ENCODE assay signal across 15 mouse cellular contexts in the genomic region with DNA sequence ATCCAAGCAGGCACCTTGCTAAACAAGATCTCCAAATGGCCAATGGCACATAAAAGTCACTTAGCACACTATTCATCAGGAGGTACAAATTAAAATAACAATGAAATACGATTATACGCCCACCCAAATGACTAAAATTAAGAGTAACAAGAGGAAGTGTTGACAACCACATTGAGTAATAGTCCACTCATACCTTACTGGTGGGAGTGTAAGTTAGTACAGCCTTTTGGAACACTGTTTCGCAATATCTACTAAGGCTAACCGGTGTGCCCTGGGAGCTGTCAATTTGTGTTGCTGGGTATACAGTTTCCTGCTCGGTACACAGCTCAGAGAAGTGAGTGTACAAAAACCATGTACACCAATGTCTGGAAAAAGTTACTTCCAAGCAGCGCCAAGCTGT.
DNase-seq lines count a peak whose midpoint lies in the region; ATAC-seq and TF ChIP-seq lines count a peak whose summit lies in the region.
"Had no signal": no experiment of that assay in that cellular context is flagged by ENCODE, and none has a peak within 500 bp of the region (broad histone marks: within the 10 kb centered on the region; RNA-seq: fewer than 3 reads in every experiment).

No protein-coding gene starts in this region.

- no peaks in the 10 kb centered on the region for H3K36me3 ChIP-seq in liver, postnatal 0 days (replicated peaks; ENCODE audit: insufficient read depth, low read length)
- no peaks in the 10 kb centered on the region for H3K36me3 ChIP-seq in liver, embryonic 12.5 days
- H3K36me3 ChIP-seq in C2C12 (ENCODE audit: control insufficient read depth, insufficient read depth), result no peaks in the 10 kb centered on the region
- no peaks in the 10 kb centered on the region for H3K36me3 ChIP-seq in midbrain, embryonic 16.5 days (ENCODE audit: control insufficient read depth, insufficient read depth, low read length)
- H3K36me3 ChIP-seq: embryonic facial prominence, embryonic 12.5 days; kidney, embryonic 15.5 days; limb, embryonic 15.5 days; stomach, embryonic 15.5 days had no signal

- 42% methylated on average over 6 of the region's 6 CpGs for WGBS in liver, postnatal 0 days (ENCODE audit: insufficient replicate concordance)
- WGBS in liver, embryonic 12.5 days (ENCODE audit: insufficient replicate concordance), result 55% methylated on average over 6 of the region's 6 CpGs
- 94% methylated on average over 6 of the region's 6 CpGs for WGBS in midbrain, embryonic 16.5 days

- peak; percentile 81 for ATAC-seq in liver, postnatal 0 days
- no peak for ATAC-seq in liver, embryonic 12.5 days
- ATAC-seq in megakaryocyte, adult 5-6 weeks (ENCODE audit: poor library complexity, severe bottlenecking), result peak; percentile 43; the same call in 1 of the 2 replicates
- ATAC-seq in midbrain, embryonic 16.5 days, result no peak

- H3ac ChIP-seq in C2C12 (ENCODE audit: control insufficient read depth, insufficient read length, low read depth), result no peak overlapping the region

- H3K27me3 ChIP-seq in liver, postnatal 0 days (ENCODE audit: insufficient read depth, low read length), result no peaks in the 10 kb centered on the region
- H3K27me3 ChIP-seq in liver, embryonic 12.5 days (replicated peaks), result no peaks in the 10 kb centered on the region
- H3K27me3 ChIP-seq in C2C12 (ENCODE audit: control insufficient read depth, insufficient read depth, insufficient read length), result no peaks in the 10 kb centered on the region
- no peaks in the 10 kb centered on the region for H3K27me3 ChIP-seq in midbrain, embryonic 16.5 days (ENCODE audit: control insufficient read depth, insufficient read depth, low read depth, low read length)
- H3K27me3 ChIP-seq: embryonic facial prominence, embryonic 12.5 days; kidney, embryonic 15.5 days; limb, embryonic 15.5 days; stomach, embryonic 15.5 days had no signal

- no peaks in the 10 kb centered on the region for H3K79me2 ChIP-seq in C2C12 (ENCODE audit: control insufficient read depth, insufficient read depth)

- no peaks in the 10 kb centered on the region for H3K79me3 ChIP-seq in C2C12 (ENCODE audit: low read depth)

- H3K9me3 ChIP-seq in liver, postnatal 0 days (ENCODE audit: low read length), result no peaks in the 10 kb centered on the region
- no peaks in the 10 kb centered on the region for H3K9me3 ChIP-seq in liver, embryonic 12.5 days (replicated peaks)
- no peaks in the 10 kb centered on the region for H3K9me3 ChIP-seq in midbrain, embryonic 16.5 days (replicated peaks; ENCODE audit: control insufficient read depth, low read length, poor library complexity, severe bottlenecking)
- H3K9me3 ChIP-seq: limb, embryonic 15.5 days; stomach, embryonic 15.5 days had no signal

- H3K27ac ChIP-seq in liver, postnatal 0 days (ENCODE audit: low read depth), result no peak overlapping the region
- no peak overlapping the region for H3K27ac ChIP-seq in liver, embryonic 12.5 days
- no peak overlapping the region for H3K27ac ChIP-seq in midbrain, embryonic 16.5 days (ENCODE audit: low read length)
- H3K27ac ChIP-seq: embryonic facial prominence, embryonic 12.5 days; kidney, embryonic 15.5 days; limb, embryonic 15.5 days; stomach, embryonic 15.5 days had no signal

- peaks cover 4% of the 10 kb centered on the region for H3K4me1 ChIP-seq in liver, postnatal 0 days (ENCODE audit: insufficient read depth)
- H3K4me1 ChIP-seq in liver, embryonic 12.5 days, result peaks cover 22% of the 10 kb centered on the region
- H3K4me1 ChIP-seq in midbrain, embryonic 16.5 days (ENCODE audit: control insufficient read depth, insufficient read depth, low read length), result no peaks in the 10 kb centered on the region
- H3K4me1 ChIP-seq: embryonic facial prominence, embryonic 12.5 days; kidney, embryonic 15.5 days; limb, embryonic 15.5 days; stomach, embryonic 15.5 days had no signal

- no peak for TF ChIP-seq EP300 in liver, postnatal 0 days (IDR thresholded peaks at IDR 0.05; ENCODE audit: low read depth)

- H3K4me3 ChIP-seq in liver, postnatal 0 days (ENCODE audit: low read depth, low read length), result no peak overlapping the region
- no peak overlapping the region for H3K4me3 ChIP-seq in liver, embryonic 12.5 days
- H3K4me3 ChIP-seq in C2C12 (ENCODE audit: insufficient read depth, poor library complexity, severe bottlenecking), result no peak overlapping the region
- no peak overlapping the region for H3K4me3 ChIP-seq in midbrain, embryonic 16.5 days (ENCODE audit: low read depth, low read length)
- H3K4me3 ChIP-seq: embryonic facial prominence, embryonic 12.5 days; kidney, embryonic 15.5 days; limb, embryonic 15.5 days; stomach, embryonic 15.5 days had no signal

- TF ChIP-seq CTCF in liver, postnatal 0 days (IDR thresholded peaks at IDR 0.05; ENCODE audit: low read depth), result no peak
- TF ChIP-seq CTCF in C2C12 (IDR thresholded peaks at IDR 0.05; ENCODE audit: control insufficient read depth, insufficient read depth, insufficient read length), result no peak

- no peak for DNase-seq in liver, postnatal 0 days
- peak; percentile 14 for DNase-seq in c-Kit-positive CD71-negative TER-119-negative erythroid progenitor cells, embryonic 14.5 days (ENCODE audit: low read depth)
- DNase-seq in frontal cortex, postnatal 14 days (ENCODE audit: low spot score in 2 of 2), result no peak
- DNase-seq in right cerebral cortex, postnatal 4 days, result no peak
- DNase-seq: adrenal gland, postnatal 25 days; cerebellum, adult 2 months; midbrain, embryonic 14.5 days had no signal

- H3K4me2 ChIP-seq in liver, postnatal 0 days (ENCODE audit: low read depth, low read length), result no peak overlapping the region
- H3K4me2 ChIP-seq in liver, embryonic 12.5 days, result no peak overlapping the region
- no peak overlapping the region for H3K4me2 ChIP-seq in midbrain, embryonic 16.5 days (ENCODE audit: low read length)
- H3K4me2 ChIP-seq: embryonic facial prominence, embryonic 12.5 days; kidney, embryonic 15.5 days; limb, embryonic 15.5 days; stomach, embryonic 15.5 days had no signal

- no peak overlapping the region for H3K9ac ChIP-seq in liver, postnatal 0 days (replicated peaks)
- H3K9ac ChIP-seq in liver, embryonic 12.5 days, result no peak overlapping the region
- no peak overlapping the region for H3K9ac ChIP-seq in midbrain, embryonic 16.5 days (ENCODE audit: low read depth, low read length)
- H3K9ac ChIP-seq: embryonic facial prominence, embryonic 12.5 days; kidney, embryonic 15.5 days; limb, embryonic 15.5 days; stomach, embryonic 15.5 days had no signal

TF ChIP-seq in C2C12, 6 proteins besides CTCF, POLR2A, EP300 and RAD21:
- TF ChIP-seq MAX (IDR thresholded peaks at IDR 0.05) (no peak), MYOD1 (IDR thresholded peaks at IDR 0.05; ENCODE audit: control insufficient read depth, insufficient read length, low read depth) (no peak), CEBPB (IDR thresholded peaks at IDR 0.05; ENCODE audit: low read depth) (peak; percentile 92), MYOG (IDR thresholded peaks at IDR 0.05; ENCODE audit: control insufficient read depth, extremely low read depth, insufficient read length) (no peak)
TF ChIP-seq in C2C12: peak in this region for 1.

Comparison
In these comparisons a context has a peak if more than half of its experiments do, and no peak if none do; other contexts are left out.
1. ATAC-seq: peak in liver, postnatal 0 days (single experiment) and megakaryocyte, adult 5-6 weeks (single experiment); none in liver, embryonic 12.5 days (single experiment) and midbrain, embryonic 16.5 days (single experiment).